Mouse (Mus musculus) megakaryocyte, embryonic 14.5 days (primary cell): ENCODE results near the gene Asap3. TPM values are rescaled to one million over a fixed set of nuclear protein-coding genes. Genes with fewer than 3 reads are reported as not detected.
A peak's percentile ranks its signal among the peaks of the same experiment; 100 is the strongest.

ENCODE experiments used
- H3K27me3 ChIP-seq: replicated peaks from 2 replicates; pipeline ENCODE3; 2012; ENCODE audit warnings: inconsistent platforms
- H3K36me3 ChIP-seq: replicated peaks from 2 replicates; pipeline ENCODE3; 2012; ENCODE audit warnings: low read length, inconsistent platforms, mixed read lengths
- H3K4me1 ChIP-seq: 2 replicates; pipeline ENCODE4 v1.6.1; 2012; ENCODE audit warnings: inconsistent platforms
- H3K4me3 ChIP-seq: replicated peaks from 2 replicates; pipeline ENCODE3; 2012; ENCODE audit warnings: moderate library complexity, mild to moderate bottlenecking, inconsistent platforms
- H3K9me3 ChIP-seq: 2 replicates; pipeline ENCODE4 v1.6.1; 2012; ENCODE audit warnings: inconsistent platforms
- FLI1 ChIP-seq: IDR thresholded peaks from 2 replicates; pipeline ENCODE4 v1.6.1; 2012; ENCODE audit warnings: low read length, inconsistent platforms, mixed read lengths
- GATA1 ChIP-seq: IDR thresholded peaks from 3 replicates; pipeline ENCODE4 v1.6.1; 2012; ENCODE audit warnings: mixed read lengths, low read length, inconsistent platforms, borderline replicate concordance
- polyA plus RNA-seq: library from polyadenylated mRNA; stranded (reverse); fragments of >175 nt; gene quantifications from 2 replicates; pipeline ENCODE4 v1.2.3, GENCODE M21; 2012; ENCODE audit warnings: low replicate concordance; ENCODE audit not compliant: insufficient read depth

The Asap3 gene
- polyA plus RNA-seq, 1 experiment: not detected

- no peaks in the 10 kb centered on the region for H3K27me3 ChIP-seq
- peak overlapping the region; percentile 78 for H3K4me3 ChIP-seq
- peaks cover 67% of the 10 kb centered on the region for H3K4me1 ChIP-seq
- H3K36me3 ChIP-seq: peaks cover 41% of the 10 kb centered on the region
- TF ChIP-seq GATA1: no peak
- TF ChIP-seq FLI1: no peak
- no peaks in the 10 kb centered on the region for H3K9me3 ChIP-seq
Observed at GRCm38 (mm10) chr4:136180408-136181330, 25.5 kb upstream of the Asap3 start.

GRCm38 (mm10) chr4:136181367-136181766 lies 24.8 kb upstream of the Asap3 start:
- Histone ChIP-seq H3K27me3 (no peaks in the 10 kb centered on the region), H3K9me3 (no peaks in the 10 kb centered on the region), H3K4me1 (peaks cover 64% of the 10 kb centered on the region), H3K36me3 (peaks cover 41% of the 10 kb centered on the region), H3K4me3 (no peak overlapping the region)
- TF ChIP-seq GATA1 (no peak), FLI1 (no peak)

DNA sequence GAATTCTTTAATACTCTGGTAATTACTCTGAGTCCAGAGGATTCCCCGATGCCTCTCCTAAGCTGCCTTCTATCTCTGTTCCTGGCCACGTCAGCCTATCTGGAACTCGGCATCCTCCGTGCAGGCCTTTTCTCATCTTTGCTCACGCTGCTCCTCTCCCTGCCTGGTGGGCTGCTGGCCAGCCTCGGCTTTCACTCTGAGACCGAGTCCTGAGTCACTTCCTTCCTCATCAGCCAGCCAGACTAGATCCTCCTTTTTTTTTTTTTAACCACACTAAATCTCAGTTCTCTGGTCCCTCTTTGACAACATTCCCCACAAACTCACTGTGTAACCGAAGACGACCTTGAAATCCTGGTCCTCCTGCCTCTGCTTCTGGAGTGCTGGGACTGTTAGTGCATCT lies 20.8 kb upstream of the Asap3 start:
- peaks cover 42% of the 10 kb centered on the region for H3K4me1 ChIP-seq
- no peak for TF ChIP-seq GATA1
- no peak for TF ChIP-seq FLI1
- H3K36me3 ChIP-seq: peaks cover 76% of the 10 kb centered on the region
- no peaks in the 10 kb centered on the region for H3K9me3 ChIP-seq
- no peaks in the 10 kb centered on the region for H3K27me3 ChIP-seq
- no peak overlapping the region for H3K4me3 ChIP-seq

- TF ChIP-seq GATA1 (no peak), FLI1 (no peak)
- Histone ChIP-seq H3K36me3 (peaks cover 78% of the 10 kb centered on the region), H3K27me3 (no peaks in the 10 kb centered on the region), H3K4me1 (peaks cover 33% of the 10 kb centered on the region), H3K9me3 (no peaks in the 10 kb centered on the region), H3K4me3 (peak overlapping the region; percentile 33)
Observed at GRCm38 (mm10) chr4:136186315-136186714, 19.9 kb upstream of the Asap3 start.

GRCm38 (mm10) chr4:136186739-136187472 lies 19.3 kb upstream of the Asap3 start:
- Histone ChIP-seq H3K9me3 (no peaks in the 10 kb centered on the region), H3K36me3 (peaks cover 84% of the 10 kb centered on the region), H3K4me3 (peak overlapping the region; percentile 33), H3K27me3 (no peaks in the 10 kb centered on the region), H3K4me1 (peaks cover 29% of the 10 kb centered on the region)
- TF ChIP-seq FLI1: no peak
- no peak for TF ChIP-seq GATA1

DNA sequence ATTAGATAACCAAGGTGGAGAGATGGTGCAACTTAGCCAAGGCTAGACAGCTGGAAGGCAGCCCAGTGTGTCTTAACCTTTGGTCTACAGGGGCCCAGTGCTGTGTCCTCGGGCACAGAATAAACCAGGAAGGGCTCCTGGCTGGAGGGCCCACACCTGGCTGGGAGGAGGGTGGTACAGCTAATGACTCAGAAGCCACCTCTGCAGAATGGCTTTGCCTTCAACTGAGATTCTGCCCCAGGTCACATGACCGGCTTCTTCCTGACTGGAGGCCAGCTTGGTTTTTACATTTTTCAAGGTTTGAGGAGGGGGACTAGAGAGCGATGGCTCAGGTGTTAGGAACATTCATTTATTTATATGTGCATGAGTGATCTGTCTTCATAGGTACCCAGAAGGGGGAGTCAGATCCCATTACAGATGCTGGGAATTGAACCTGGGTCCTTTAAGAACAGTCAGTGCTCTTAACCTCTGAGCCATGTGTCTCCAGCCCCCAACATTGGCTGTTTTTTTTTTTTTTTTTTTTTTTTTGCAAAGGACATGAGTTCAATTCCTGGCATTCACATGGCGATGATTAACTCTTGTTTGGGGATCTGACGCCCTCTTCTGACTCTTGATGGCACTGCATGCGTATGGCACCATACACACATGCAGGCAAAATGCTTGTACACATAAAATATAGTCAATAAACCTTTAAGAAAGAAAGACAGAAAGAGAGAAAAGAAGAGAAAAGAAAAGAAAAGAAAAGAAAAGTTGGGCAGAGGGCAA lies 17.0 kb upstream of the Asap3 start:
- Histone ChIP-seq H3K9me3 (no peaks in the 10 kb centered on the region), H3K36me3 (peaks cover 91% of the 10 kb centered on the region), H3K4me1 (peaks cover 29% of the 10 kb centered on the region), H3K4me3 (no peak overlapping the region), H3K27me3 (no peaks in the 10 kb centered on the region)
- no peak for TF ChIP-seq GATA1
- no peak for TF ChIP-seq FLI1

DNA sequence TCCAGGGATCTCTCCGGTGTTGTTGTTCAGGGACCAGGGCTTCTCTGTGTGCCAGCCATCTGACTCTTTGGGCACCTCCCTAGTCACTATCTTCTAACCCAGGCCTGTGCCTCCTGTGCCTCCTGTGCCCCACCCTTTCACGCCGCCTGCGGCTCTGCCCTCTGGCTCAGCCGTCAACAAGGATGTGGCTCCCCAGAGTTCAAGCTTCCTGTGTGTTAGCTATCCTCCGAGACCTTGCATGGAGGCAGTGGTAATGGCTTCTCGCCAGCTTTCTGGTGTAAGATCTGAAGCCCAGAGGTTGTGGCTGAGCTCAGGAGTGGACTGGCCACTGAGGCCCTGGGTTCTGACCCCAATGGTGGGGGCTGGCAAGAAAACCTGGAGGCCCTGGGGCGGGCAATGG lies 16.3 kb upstream of the Asap3 start:
- no peaks in the 10 kb centered on the region for H3K9me3 ChIP-seq
- H3K4me1 ChIP-seq: peaks cover 29% of the 10 kb centered on the region
- peaks cover 92% of the 10 kb centered on the region for H3K36me3 ChIP-seq
- no peak for TF ChIP-seq GATA1
- no peak overlapping the region for H3K4me3 ChIP-seq
- H3K27me3 ChIP-seq: no peaks in the 10 kb centered on the region

GRCm38 (mm10) chr4:136193571-136193970 lies 12.6 kb upstream of the Asap3 start:
- Histone ChIP-seq H3K9me3 (no peaks in the 10 kb centered on the region), H3K27me3 (peaks cover 3% of the 10 kb centered on the region), H3K36me3 (peaks cover 65% of the 10 kb centered on the region), H3K4me1 (peaks cover 14% of the 10 kb centered on the region), H3K4me3 (no peak overlapping the region)
- no peak for TF ChIP-seq FLI1
- TF ChIP-seq GATA1: no peak

GRCm38 (mm10) chr4:136195029-136195428 lies 11.1 kb upstream of the Asap3 start:
- Histone ChIP-seq H3K27me3 (peaks cover 4% of the 10 kb centered on the region), H3K4me3 (no peak overlapping the region), H3K4me1 (peaks cover 5% of the 10 kb centered on the region), H3K36me3 (peaks cover 53% of the 10 kb centered on the region), H3K9me3 (no peaks in the 10 kb centered on the region)
- TF ChIP-seq GATA1: no peak
- no peak for TF ChIP-seq FLI1

- H3K4me1 ChIP-seq: peaks cover 8% of the 10 kb centered on the region
- peaks cover 5% of the 10 kb centered on the region for H3K27me3 ChIP-seq
- peaks cover 48% of the 10 kb centered on the region for H3K36me3 ChIP-seq
- TF ChIP-seq GATA1 (no peak), FLI1 (no peak)
- H3K9me3 ChIP-seq: no peaks in the 10 kb centered on the region
- no peak overlapping the region for H3K4me3 ChIP-seq
Observed at GRCm38 (mm10) chr4:136195629-136196028, 10.5 kb upstream of the Asap3 start.
